Mouse (Mus musculus) granulocyte monocyte progenitor cell, adult 5-6 weeks (primary cell): ENCODE measurements around the gene Triml1. TPM values are rescaled to one million over a fixed set of nuclear protein-coding genes. Genes with fewer than 3 reads are reported as not detected.

Source experiments
- ATAC-seq: replicated peaks from 2 replicates; pipeline ENCODE4 v1.8.0; 2016; ENCODE audit warnings: mild to moderate bottlenecking, moderate TSS enrichment, inconsistent platforms; ENCODE audit not compliant: poor library complexity, severe bottlenecking
- total RNA-seq, 2 experiments: library from RNA; stranded (forward) in 1 of 2; stranded (reverse) in 1 of 2; fragments of 200-712, 200-1000 nt in 1 of 2; fragments of >200 nt in 1 of 2; fragmentation: Nextera tagmentation in 1 of 2; gene quantifications; 2 replicates each; pipeline ENCODE4 v1.2.3; 2014 to 2017

The Triml1 gene
- total RNA-seq (2014; fragmentation: Nextera tagmentation) (not detected in 2 replicates), total RNA-seq (2017) (not detected in 2 replicates)

DNA sequence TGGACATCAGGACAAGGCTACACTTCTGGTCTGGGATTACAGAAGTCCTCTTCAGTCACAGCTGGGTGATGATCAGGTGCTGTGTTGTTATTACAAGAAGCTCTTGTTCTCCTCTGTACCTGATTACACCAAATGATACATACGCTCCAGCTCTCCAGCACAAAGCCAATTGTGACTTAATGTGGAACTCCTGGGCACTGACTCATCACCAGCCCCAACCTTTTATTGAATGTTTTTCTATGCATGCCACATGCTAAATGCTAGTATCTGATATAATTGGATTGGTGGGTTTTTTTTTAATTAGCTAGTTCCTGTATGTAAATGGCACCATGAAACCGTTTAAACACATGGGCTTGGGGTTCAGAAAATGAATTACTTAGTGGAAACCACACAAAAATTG, at the start of gene Triml1:
Gene Triml1, minus strand, starts transcription at position 101 of the 400 bp plus-strand sequence.
- ATAC-seq, result no peak

DNA sequence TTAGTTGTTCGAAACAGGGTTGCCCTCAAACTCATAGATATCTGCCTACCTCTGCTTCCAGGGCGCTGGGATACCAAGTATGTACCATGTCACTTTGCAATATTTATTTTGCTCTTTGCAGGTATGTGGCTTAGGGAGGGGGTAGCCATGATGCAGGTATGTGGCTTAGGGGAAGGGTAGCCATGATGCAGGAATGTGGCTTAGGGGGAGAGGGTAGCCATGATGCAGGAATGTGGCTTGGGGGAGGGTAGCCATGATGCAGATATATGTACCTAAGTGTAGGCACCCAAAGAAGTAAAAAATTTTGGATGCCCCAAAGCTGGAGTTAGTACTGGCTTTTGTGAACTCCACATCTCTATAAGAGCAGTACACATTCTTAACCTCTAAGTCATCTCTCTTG, 41.0 kb upstream of the Triml1 start:
- no peak for ATAC-seq

DNA sequence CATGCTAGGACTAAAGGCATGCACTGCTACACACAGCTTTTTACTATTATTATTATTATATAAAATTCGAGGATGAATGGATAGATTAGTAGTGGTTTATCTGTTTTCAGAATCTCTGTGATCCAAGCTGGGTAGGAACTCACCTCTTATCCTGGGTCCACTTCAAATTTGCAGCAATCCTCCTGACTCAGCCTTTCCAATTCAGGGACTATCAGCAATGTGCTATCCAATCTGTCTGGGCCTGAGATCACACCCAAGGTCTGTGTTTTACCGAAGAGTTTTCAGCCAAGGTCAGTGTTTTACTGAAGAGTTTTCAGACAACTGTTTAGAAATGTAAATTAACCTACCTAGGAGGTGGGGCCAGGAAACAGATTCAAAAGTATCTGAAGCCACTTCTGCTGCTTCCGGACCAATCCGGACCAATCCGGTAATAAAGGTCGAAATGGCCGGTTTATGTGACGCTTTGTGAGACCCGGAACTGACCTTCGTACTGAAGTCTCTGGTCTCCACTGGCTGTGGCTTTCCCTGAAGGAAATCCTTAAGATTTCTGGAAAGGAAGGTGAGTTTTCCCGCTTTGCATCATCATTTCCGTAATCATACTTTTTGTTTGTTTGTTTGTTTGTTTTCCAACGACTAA, 38.9 kb upstream of the Triml1 start, which contains the start of gene Triml2:
Gene Triml2, plus strand, starts transcription at position 488 of the 637 bp plus-strand sequence.
- no peak for ATAC-seq

DNA sequence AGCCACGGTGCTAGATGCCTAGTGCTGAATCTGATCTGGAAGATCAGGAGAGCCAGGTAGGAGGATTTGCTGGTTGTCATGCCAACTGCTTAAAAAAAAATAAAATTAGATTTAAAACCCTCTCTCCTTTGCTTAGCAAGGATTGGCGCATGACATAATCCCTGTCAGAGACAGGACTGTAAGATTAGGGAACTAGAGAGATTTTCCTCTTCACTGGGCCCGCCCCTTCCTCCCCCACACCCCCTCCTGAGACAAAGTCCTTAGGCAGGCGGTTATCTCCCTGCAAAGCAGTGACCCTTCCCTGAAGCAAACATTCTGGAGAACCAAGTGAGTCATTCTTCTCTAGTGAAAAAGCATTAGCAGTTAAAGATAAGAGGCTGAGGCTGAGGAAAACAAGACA, 37.9 kb upstream of the Triml1 start:
- ATAC-seq, result no peak

DNA sequence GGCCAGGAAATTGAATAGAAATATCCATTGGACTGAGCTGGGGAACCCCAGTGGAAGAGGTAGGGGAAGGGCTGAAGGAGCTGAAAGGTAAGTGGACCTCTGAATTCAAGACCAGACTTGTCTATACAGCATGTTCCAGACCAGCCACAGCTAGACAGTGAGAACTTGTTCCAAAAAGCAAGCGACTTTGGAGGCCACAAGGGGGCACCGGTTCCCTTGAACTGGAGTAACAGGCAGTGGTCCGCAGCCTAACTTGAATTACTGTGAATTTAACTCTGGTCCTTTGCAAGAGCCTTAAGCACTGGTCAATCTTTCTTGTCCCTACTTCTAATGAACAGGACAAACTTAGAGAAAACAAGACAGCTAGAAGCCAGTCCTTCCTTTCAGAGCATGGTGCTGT, 37.0 kb upstream of the Triml1 start:
- no peak for ATAC-seq

DNA sequence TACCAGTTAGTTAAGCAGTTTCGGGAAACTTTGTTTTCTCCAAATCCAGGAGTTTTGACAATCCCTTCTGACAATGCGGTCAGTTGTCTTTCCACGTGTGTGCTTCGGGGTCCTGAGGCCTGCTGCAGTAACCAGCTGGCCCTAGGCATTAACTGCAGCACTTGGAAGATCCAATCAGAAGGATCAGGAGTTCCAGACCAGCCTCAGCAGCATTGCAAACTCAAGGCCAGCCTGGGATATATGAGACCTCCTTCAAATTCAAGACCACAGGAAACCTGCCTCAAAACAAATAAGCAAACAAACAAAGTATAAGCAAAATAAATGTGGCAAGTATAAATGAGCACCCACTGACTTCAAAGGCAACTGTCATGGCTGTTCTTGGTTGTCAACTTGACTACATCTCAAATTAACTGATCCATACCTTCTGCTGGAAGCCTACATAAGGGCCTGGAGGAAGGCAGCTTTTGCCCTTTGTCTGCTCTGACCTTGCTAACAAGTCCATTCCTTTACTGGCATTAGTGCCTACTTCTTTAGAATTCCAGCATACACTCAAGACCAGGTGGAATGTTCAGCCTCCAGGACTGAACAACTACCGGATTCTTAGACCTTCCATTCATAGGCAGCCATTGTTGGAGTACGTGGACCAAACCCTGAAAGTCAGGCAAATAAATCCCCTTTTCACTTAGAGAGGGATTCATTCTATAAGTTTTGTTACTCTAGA, 35.6 kb upstream of the Triml1 start:
- no peak for ATAC-seq

DNA sequence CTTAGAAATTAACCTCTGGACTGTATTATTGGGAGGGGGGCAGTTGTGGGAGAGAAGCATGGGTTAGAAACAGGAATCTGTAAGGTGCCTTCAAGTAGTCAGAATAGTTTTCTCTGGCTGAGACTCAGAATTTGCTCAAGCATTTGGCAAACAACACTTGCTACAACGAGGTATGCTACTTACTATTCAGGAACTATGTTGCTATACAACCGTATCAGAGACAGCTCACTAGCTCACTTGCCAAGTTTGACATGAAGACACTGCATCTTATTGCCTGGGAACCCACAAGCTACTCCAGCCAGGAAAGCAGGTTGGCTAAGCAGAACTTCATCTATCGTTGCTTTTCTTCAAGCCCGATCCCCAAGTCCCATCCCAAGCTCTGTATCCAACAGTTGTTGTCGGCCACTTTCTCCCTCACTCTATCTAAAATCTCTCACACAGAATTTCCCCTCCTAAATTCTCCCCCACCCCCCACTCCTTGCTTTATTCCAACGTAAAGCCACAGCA, 28.0 kb upstream of the Triml1 start:
- no peak for ATAC-seq

DNA sequence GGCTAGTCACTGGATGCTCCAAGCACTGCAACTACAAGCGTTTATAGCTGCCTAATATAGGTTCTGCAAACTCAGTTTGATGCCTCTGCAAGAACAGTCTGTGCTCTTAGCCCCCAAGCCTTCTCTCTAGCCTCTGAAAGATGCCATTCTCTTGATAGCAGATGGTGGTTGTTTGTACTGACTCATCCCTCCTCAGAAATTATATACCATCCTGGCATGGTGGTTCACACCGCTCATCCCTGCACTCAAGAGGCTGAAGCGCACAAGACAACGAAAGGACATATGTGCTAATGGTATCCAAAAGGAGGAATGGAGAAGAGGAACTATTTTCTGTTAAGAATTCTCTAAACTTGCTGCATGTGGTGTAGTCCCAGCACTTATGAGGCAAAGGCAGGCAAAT, 26.8 kb upstream of the Triml1 start:
- no peak for ATAC-seq

DNA sequence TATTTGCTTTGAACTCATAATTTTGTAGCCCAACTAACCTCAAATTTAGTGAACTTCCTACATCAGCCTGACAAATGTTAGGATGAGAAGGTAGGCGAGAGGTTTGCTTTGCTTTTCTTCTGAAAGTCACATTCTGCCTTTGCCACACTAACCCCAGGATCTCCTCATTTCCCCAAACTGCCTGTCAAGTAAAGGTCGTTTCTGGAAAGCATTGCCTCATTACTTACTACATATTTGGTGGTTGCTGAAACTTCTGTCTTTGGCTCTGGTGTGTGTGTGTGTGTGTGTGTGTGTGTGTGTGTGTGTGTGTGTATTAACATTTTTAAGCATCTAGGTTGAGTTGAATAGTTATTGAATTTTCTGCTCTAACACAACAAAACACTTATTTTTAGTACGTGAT, 23.2 kb upstream of the Triml1 start:
- peak; percentile 70; the same call in 1 of the 2 replicates for ATAC-seq

DNA sequence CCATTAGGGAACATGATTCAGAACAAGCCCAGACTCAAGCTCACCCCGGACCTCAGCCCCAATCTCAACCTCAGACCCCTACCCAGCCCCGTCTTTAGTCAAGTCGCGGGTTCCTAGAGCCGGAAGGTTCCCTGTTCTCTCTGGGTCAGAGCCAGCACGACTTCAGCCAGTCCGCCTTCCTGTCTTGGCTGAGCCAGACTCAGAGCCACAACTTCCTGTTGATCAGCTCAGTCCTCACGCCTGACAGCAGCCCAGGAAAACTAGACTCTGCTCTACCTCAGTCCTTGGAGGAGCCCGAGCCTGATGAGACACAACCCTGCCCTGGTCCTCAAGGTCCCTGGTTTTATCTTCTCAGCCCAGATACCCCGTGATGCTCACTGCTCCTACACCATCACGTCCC, 22.0 kb upstream of the Triml1 start:
- ATAC-seq, result peak; percentile 50

DNA sequence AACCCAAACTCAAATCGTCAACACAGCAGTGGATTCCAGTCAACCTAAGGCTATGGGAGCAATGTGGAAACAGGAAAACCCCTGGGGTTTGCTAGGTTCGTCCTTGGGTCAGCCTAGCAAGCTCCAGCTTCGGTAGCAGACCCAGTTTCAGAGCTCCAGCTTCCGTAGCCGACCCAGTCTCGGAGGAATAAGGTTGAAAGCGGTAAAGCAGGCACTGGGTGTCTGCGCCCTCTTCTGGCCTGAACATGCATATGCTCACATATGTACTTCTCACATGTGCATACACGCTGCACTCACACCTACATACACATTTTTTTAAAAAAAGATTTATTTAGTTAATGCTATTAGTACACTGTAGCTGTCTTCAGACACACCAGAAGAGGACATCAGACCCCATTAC, 8.0 kb upstream of the Triml1 start:
- no peak for ATAC-seq

DNA sequence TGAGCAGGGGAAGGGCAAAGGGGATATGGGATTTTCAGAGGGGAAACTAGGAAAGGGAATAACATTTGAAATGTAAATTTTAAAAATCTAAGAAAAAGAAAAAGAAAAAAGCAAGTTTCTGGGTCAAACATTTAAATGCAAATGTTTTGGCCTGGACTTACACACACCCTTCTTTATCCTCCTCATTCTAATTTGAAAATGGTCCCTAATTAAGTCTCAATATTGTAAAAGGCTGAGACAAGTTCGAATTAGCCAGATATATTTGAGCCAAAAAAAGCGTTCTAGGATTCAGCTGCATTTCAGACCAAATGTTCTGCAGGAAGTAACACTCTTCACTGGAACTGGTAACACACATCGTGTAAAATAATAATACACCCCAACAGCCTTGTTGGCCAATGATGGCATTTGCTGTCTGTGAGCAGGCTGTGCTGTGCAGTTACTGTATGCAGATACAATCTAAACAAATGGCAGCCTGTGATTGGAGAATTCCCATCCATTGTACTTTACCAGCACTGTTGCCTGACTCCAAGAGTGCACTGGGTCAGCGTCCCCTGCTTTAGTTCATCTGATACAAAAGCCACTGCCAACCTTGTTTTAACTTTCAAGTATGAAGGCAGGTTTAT, 30.0 kb downstream of the Triml1 start:
- no peak for ATAC-seq

Other genes starting within 250 kb of the Triml1 start
- not detected in 2 replicates for gene Triml2, start 39.1 kb upstream of the Triml1 start, total RNA-seq (2014; fragmentation: Nextera tagmentation)
- not detected in 2 replicates for gene Triml2, start 39.1 kb upstream of the Triml1 start, total RNA-seq (2017)
- gene Zfp42, start 165.5 kb upstream of the Triml1 start, total RNA-seq (2014; fragmentation: Nextera tagmentation), result not detected in 2 replicates
- not detected in 2 replicates for gene Zfp42, start 165.5 kb upstream of the Triml1 start, total RNA-seq (2017)